In genomic region chr1:159742003-159742274, GRCm38 (mm10) we compare ENCODE assay signal across 25 mouse cellular contexts.
A peak's percentile ranks its signal among the peaks of the same experiment; 100 is the strongest.
DNase-seq lines count a peak whose midpoint lies in the region; ATAC-seq and TF ChIP-seq lines count a peak whose summit lies in the region.
"Had no signal": no experiment of that assay in that cellular context is flagged by ENCODE, and none has a peak within 500 bp of the region (broad histone marks: within the 10 kb centered on the region; RNA-seq: fewer than 3 reads in every experiment).

No protein-coding gene starts in this region.

- H3K36me3 ChIP-seq in forebrain, embryonic 13.5 days (ENCODE audit: poor library complexity, severe bottlenecking), result no peaks in the 10 kb centered on the region
- H3K36me3 ChIP-seq in forebrain, postnatal 0 days (ENCODE audit: insufficient read depth), result no peaks in the 10 kb centered on the region; the same call in 1 of the 2 replicates
- no peaks in the 10 kb centered on the region for H3K36me3 ChIP-seq in forebrain, embryonic 15.5 days
- no peaks in the 10 kb centered on the region for H3K36me3 ChIP-seq in forebrain, embryonic 11.5 days (ENCODE audit: control insufficient read depth, insufficient read depth, low read length)
- no peaks in the 10 kb centered on the region for H3K36me3 ChIP-seq in hindbrain, embryonic 13.5 days
- H3K36me3 ChIP-seq in hindbrain, embryonic 11.5 days (ENCODE audit: control insufficient read depth, insufficient read depth, low read length), result no peaks in the 10 kb centered on the region
- no peaks in the 10 kb centered on the region for H3K36me3 ChIP-seq in midbrain, embryonic 15.5 days (replicated peaks)
- no peaks in the 10 kb centered on the region for H3K36me3 ChIP-seq in midbrain, embryonic 16.5 days (ENCODE audit: control insufficient read depth, insufficient read depth, low read length)
- H3K36me3 ChIP-seq: embryonic facial prominence, embryonic 13.5 days; embryonic facial prominence, embryonic 15.5 days; G1E had no signal

- WGBS in forebrain, embryonic 13.5 days, result 42% methylated on average over 3 of the region's 3 CpGs
- WGBS in forebrain, postnatal 0 days, result 26% methylated on average over 3 of the region's 3 CpGs
- WGBS in forebrain, embryonic 15.5 days, result 22% methylated on average over 3 of the region's 3 CpGs
- WGBS in forebrain, embryonic 11.5 days, result 71% methylated on average over 3 of the region's 3 CpGs
- WGBS in hindbrain, embryonic 13.5 days, result 57% methylated on average over 3 of the region's 3 CpGs
- 75% methylated on average over 3 of the region's 3 CpGs for WGBS in hindbrain, embryonic 11.5 days
- 46% methylated on average over 3 of the region's 3 CpGs for WGBS in midbrain, embryonic 15.5 days
- 48% methylated on average over 3 of the region's 3 CpGs for WGBS in midbrain, embryonic 16.5 days

- peaks cover 17% of the 10 kb centered on the region for H3K4me1 ChIP-seq in forebrain, embryonic 13.5 days
- no peaks in the 10 kb centered on the region for H3K4me1 ChIP-seq in forebrain, postnatal 0 days (ENCODE audit: insufficient read depth)
- peaks cover 15% of the 10 kb centered on the region; the same call in 1 of the 2 replicates for H3K4me1 ChIP-seq in forebrain, embryonic 15.5 days
- H3K4me1 ChIP-seq in forebrain, embryonic 11.5 days (replicated peaks; ENCODE audit: control insufficient read depth, insufficient read depth, low read length), result no peaks in the 10 kb centered on the region; the same call in 1 of the 2 replicates
- H3K4me1 ChIP-seq in hindbrain, embryonic 13.5 days (replicated peaks), result peaks cover 13% of the 10 kb centered on the region
- H3K4me1 ChIP-seq in hindbrain, embryonic 11.5 days (replicated peaks; ENCODE audit: control insufficient read depth, insufficient read depth, low read length), result no peaks in the 10 kb centered on the region
- peaks cover 7% of the 10 kb centered on the region; the same call in 1 of the 2 replicates for H3K4me1 ChIP-seq in midbrain, embryonic 15.5 days
- peaks cover 4% of the 10 kb centered on the region; the same call in 1 of the 2 replicates for H3K4me1 ChIP-seq in midbrain, embryonic 16.5 days (ENCODE audit: control insufficient read depth, insufficient read depth, low read length)
- H3K4me1 ChIP-seq: embryonic facial prominence, embryonic 15.5 days had no signal

- no peak overlapping the region for H3K4me3 ChIP-seq in forebrain, embryonic 13.5 days
- no peak overlapping the region for H3K4me3 ChIP-seq in forebrain, postnatal 0 days (ENCODE audit: low read depth, low read length)
- no peak overlapping the region for H3K4me3 ChIP-seq in forebrain, embryonic 15.5 days
- no peak overlapping the region for H3K4me3 ChIP-seq in forebrain, embryonic 11.5 days (ENCODE audit: low read depth, low read length)
- H3K4me3 ChIP-seq in hindbrain, embryonic 13.5 days, result no peak overlapping the region
- H3K4me3 ChIP-seq in hindbrain, embryonic 11.5 days (ENCODE audit: low read depth, low read length), result no peak overlapping the region
- H3K4me3 ChIP-seq in midbrain, embryonic 15.5 days, result no peak overlapping the region
- H3K4me3 ChIP-seq in midbrain, embryonic 16.5 days (ENCODE audit: low read depth, low read length), result no peak overlapping the region
- H3K4me3 ChIP-seq: embryonic facial prominence, embryonic 13.5 days; embryonic facial prominence, embryonic 15.5 days; erythroblast, embryonic 14.5 days had no signal

- H3K27ac ChIP-seq in forebrain, embryonic 13.5 days, result no peak overlapping the region
- H3K27ac ChIP-seq in forebrain, postnatal 0 days (ENCODE audit: low read depth, low read length), result no peak overlapping the region
- no peak overlapping the region for H3K27ac ChIP-seq in forebrain, embryonic 15.5 days (replicated peaks)
- H3K27ac ChIP-seq in forebrain, embryonic 11.5 days (ENCODE audit: low read depth, low read length), result no peak overlapping the region
- H3K27ac ChIP-seq in hindbrain, embryonic 13.5 days, result no peak overlapping the region
- no peak overlapping the region for H3K27ac ChIP-seq in hindbrain, embryonic 11.5 days (ENCODE audit: low read depth, low read length)
- no peak overlapping the region for H3K27ac ChIP-seq in midbrain, embryonic 15.5 days
- H3K27ac ChIP-seq in midbrain, embryonic 16.5 days (ENCODE audit: low read length), result no peak overlapping the region
- H3K27ac ChIP-seq: embryonic facial prominence, embryonic 13.5 days; embryonic facial prominence, embryonic 15.5 days had no signal

- H3K4me2 ChIP-seq in forebrain, embryonic 13.5 days, result no peak overlapping the region
- no peak overlapping the region for H3K4me2 ChIP-seq in forebrain, postnatal 0 days (ENCODE audit: low read depth)
- no peak overlapping the region for H3K4me2 ChIP-seq in forebrain, embryonic 15.5 days (replicated peaks)
- no peak overlapping the region for H3K4me2 ChIP-seq in forebrain, embryonic 11.5 days (ENCODE audit: low read depth, low read length, severe bottlenecking)
- no peak overlapping the region for H3K4me2 ChIP-seq in hindbrain, embryonic 13.5 days
- no peak overlapping the region for H3K4me2 ChIP-seq in hindbrain, embryonic 11.5 days (replicated peaks; ENCODE audit: low read depth, low read length)
- no peak overlapping the region for H3K4me2 ChIP-seq in midbrain, embryonic 15.5 days
- H3K4me2 ChIP-seq in midbrain, embryonic 16.5 days (ENCODE audit: low read length), result no peak overlapping the region
- H3K4me2 ChIP-seq: embryonic facial prominence, embryonic 13.5 days; embryonic facial prominence, embryonic 15.5 days had no signal

- DNase-seq in forebrain, postnatal 0 days, result no peak
- no peak for DNase-seq in forebrain, embryonic 11.5 days (ENCODE audit: low spot score)
- no peak for DNase-seq in hindbrain, embryonic 11.5 days (ENCODE audit: low spot score)
- DNase-seq: adrenal gland, adult 8-10 months; adrenal gland, postnatal 14 days; adrenal gland, postnatal 36 days; B cell, adult 2 months; cerebellum, adult 11 months; cerebellum, adult 18-20 months; cerebellum, adult 8-10 months; cerebellum, adult 9-11 months; cerebellum, postnatal 36 days; embryo, embryonic 11 days had no signal

- TF ChIP-seq CTCF in forebrain, postnatal 0 days (IDR thresholded peaks at IDR 0.05; ENCODE audit: low read depth), result no peak

- H3K9ac ChIP-seq in forebrain, embryonic 13.5 days, result no peak overlapping the region
- no peak overlapping the region for H3K9ac ChIP-seq in forebrain, postnatal 0 days
- H3K9ac ChIP-seq in forebrain, embryonic 15.5 days (replicated peaks), result no peak overlapping the region
- H3K9ac ChIP-seq in forebrain, embryonic 11.5 days (ENCODE audit: low read length), result no peak overlapping the region
- H3K9ac ChIP-seq in hindbrain, embryonic 13.5 days, result no peak overlapping the region
- no peak overlapping the region for H3K9ac ChIP-seq in hindbrain, embryonic 11.5 days (ENCODE audit: low read depth, low read length)
- H3K9ac ChIP-seq in midbrain, embryonic 15.5 days, result no peak overlapping the region
- H3K9ac ChIP-seq in midbrain, embryonic 16.5 days (ENCODE audit: low read depth, low read length), result no peak overlapping the region
- H3K9ac ChIP-seq: embryonic facial prominence, embryonic 13.5 days; embryonic facial prominence, embryonic 15.5 days had no signal

- H3K27me3 ChIP-seq in forebrain, embryonic 13.5 days, result no peaks in the 10 kb centered on the region
- H3K27me3 ChIP-seq in forebrain, postnatal 0 days (ENCODE audit: insufficient read depth, low read length), result no peaks in the 10 kb centered on the region
- H3K27me3 ChIP-seq in forebrain, embryonic 15.5 days, result no peaks in the 10 kb centered on the region
- no peaks in the 10 kb centered on the region for H3K27me3 ChIP-seq in forebrain, embryonic 11.5 days (ENCODE audit: control insufficient read depth, insufficient read depth, low read length)
- H3K27me3 ChIP-seq in hindbrain, embryonic 13.5 days, result no peaks in the 10 kb centered on the region
- no peaks in the 10 kb centered on the region for H3K27me3 ChIP-seq in hindbrain, embryonic 11.5 days (ENCODE audit: control insufficient read depth, insufficient read depth, low read length)
- H3K27me3 ChIP-seq in midbrain, embryonic 15.5 days (replicated peaks), result no peaks in the 10 kb centered on the region
- no peaks in the 10 kb centered on the region for H3K27me3 ChIP-seq in midbrain, embryonic 16.5 days (ENCODE audit: control insufficient read depth, insufficient read depth, low read depth, low read length)
- H3K27me3 ChIP-seq: embryonic facial prominence, embryonic 13.5 days; embryonic facial prominence, embryonic 15.5 days had no signal

- peak; percentile 52 for ATAC-seq in forebrain, embryonic 13.5 days
- ATAC-seq in forebrain, postnatal 0 days, result no peak
- peak; percentile 47; the same call in 1 of the 2 replicates for ATAC-seq in forebrain, embryonic 15.5 days (replicated peaks)
- ATAC-seq in forebrain, embryonic 11.5 days (replicated peaks; ENCODE audit: low FRiP score), result no peak
- 0 out of 2 replicates have a peak, but pooled peaks have one; percentile 7 for ATAC-seq in hindbrain, embryonic 13.5 days (ENCODE audit: low FRiP score)
- no peak for ATAC-seq in hindbrain, embryonic 11.5 days (ENCODE audit: low FRiP score)
- ATAC-seq in midbrain, embryonic 15.5 days (replicated peaks), result 0 out of 2 replicates have a peak, but pooled peaks have one; percentile 17
- ATAC-seq in midbrain, embryonic 16.5 days, result no peak
- ATAC-seq: activated CD4-positive, CD25-positive, alpha-beta regulatory T cell, adult 4 months; CD4-positive, CD25-positive, alpha-beta regulatory T cell, adult 4 months; Patski had no signal

- H3K9me3 ChIP-seq in forebrain, embryonic 13.5 days (replicated peaks), result no peaks in the 10 kb centered on the region
- H3K9me3 ChIP-seq in forebrain, postnatal 0 days (ENCODE audit: low read length), result no peaks in the 10 kb centered on the region
- H3K9me3 ChIP-seq in forebrain, embryonic 15.5 days, result no peaks in the 10 kb centered on the region
- no peaks in the 10 kb centered on the region for H3K9me3 ChIP-seq in forebrain, embryonic 11.5 days (ENCODE audit: control insufficient read depth, low read length)
- no peaks in the 10 kb centered on the region for H3K9me3 ChIP-seq in hindbrain, embryonic 13.5 days
- no peaks in the 10 kb centered on the region for H3K9me3 ChIP-seq in hindbrain, embryonic 11.5 days (ENCODE audit: control insufficient read depth, low read length)
- H3K9me3 ChIP-seq in midbrain, embryonic 15.5 days, result no peaks in the 10 kb centered on the region
- H3K9me3 ChIP-seq in midbrain, embryonic 16.5 days (replicated peaks; ENCODE audit: control insufficient read depth, low read length, poor library complexity, severe bottlenecking), result no peaks in the 10 kb centered on the region
- H3K9me3 ChIP-seq: embryonic facial prominence, embryonic 13.5 days; embryonic facial prominence, embryonic 15.5 days; G1E had no signal

Comparison
In these comparisons a context has a peak if more than half of its experiments do, and no peak if none do; other contexts are left out.
1. ATAC-seq: peak in forebrain, embryonic 13.5 days (single experiment), forebrain, embryonic 15.5 days (single experiment), hindbrain, embryonic 13.5 days (single experiment) and midbrain, embryonic 15.5 days (single experiment); none in forebrain, postnatal 0 days (single experiment), forebrain, embryonic 11.5 days (single experiment), hindbrain, embryonic 11.5 days (single experiment) and midbrain, embryonic 16.5 days (single experiment).